11 mouse cellular contexts compared by ENCODE assay signal in the genomic region with DNA sequence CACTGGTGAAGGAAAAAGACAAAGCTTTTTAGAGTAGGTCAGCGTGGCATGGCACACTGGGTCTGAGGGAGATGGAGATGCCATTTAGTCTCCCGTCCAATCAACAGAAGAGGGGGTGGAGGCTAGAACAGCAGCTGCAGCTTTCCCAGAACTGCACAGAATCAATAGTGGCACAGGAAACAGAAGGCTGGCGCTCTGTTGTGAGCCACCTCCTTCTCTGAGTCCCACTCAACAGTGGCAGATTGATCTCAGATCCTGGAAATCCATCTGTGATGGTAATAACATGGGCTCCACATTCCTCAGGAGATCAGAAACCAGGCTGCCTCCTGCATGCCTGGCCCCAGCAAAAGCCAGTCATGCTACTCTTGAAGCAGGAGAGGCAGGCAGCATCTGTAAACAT.
A peak's percentile ranks its signal among the peaks of the same experiment; 100 is the strongest.
DNase-seq lines count a peak whose midpoint lies in the region; ATAC-seq and TF ChIP-seq lines count a peak whose summit lies in the region.
"Had no signal": no experiment of that assay in that cellular context is flagged by ENCODE, and none has a peak within 500 bp of the region (broad histone marks: within the 10 kb centered on the region; RNA-seq: fewer than 3 reads in every experiment).

No protein-coding gene starts in this region.

- no peaks in the 10 kb centered on the region for H3K36me3 ChIP-seq in limb, embryonic 12.5 days
- H3K36me3 ChIP-seq in heart, adult 2 months (ENCODE audit: control insufficient read depth, insufficient read depth, low read length) = no peaks in the 10 kb centered on the region

- ATAC-seq in limb, embryonic 12.5 days (ENCODE audit: insufficient number of reproducible peaks, insufficient read depth, low FRiP score, low TSS enrichment, low read depth) = no peak

- H3K9ac ChIP-seq in limb, embryonic 12.5 days (replicated peaks) = no peak overlapping the region
- H3K9ac ChIP-seq in heart, adult 2 months (ENCODE audit: low read depth, low read length) = no peak overlapping the region

- no peaks in the 10 kb centered on the region for H3K27me3 ChIP-seq in limb, embryonic 12.5 days
- no peaks in the 10 kb centered on the region for H3K27me3 ChIP-seq in heart, adult 2 months (ENCODE audit: control insufficient read depth, insufficient read depth, low read length)

- WGBS in limb, embryonic 12.5 days = 46% methylated on average over 3 of the region's 3 CpGs
- 45% methylated on average over 3 of the region's 3 CpGs for WGBS in heart, adult 2 months

- peaks cover 15% of the 10 kb centered on the region for H3K4me1 ChIP-seq in limb, embryonic 12.5 days (replicated peaks)
- no peaks in the 10 kb centered on the region for H3K4me1 ChIP-seq in heart, adult 2 months (ENCODE audit: control insufficient read depth, insufficient read depth, low read length)

- H3K4me3 ChIP-seq in limb, embryonic 12.5 days (replicated peaks) = no peak overlapping the region
- H3K4me3 ChIP-seq in heart, adult 2 months = no peak overlapping the region

- 0 out of 2 replicates have a peak overlapping the region, but pooled peaks have one; percentile 45 for H3K27ac ChIP-seq in limb, embryonic 12.5 days
- no peak overlapping the region for H3K27ac ChIP-seq in heart, adult 2 months

- intact Hi-C loops in heart, adult 2 months (cut with DNase I) = no loop called here

- DNase-seq in cerebellum, postnatal 10 days = peak; percentile 39 to 51
- no peak for DNase-seq in cerebellum, adult 11-12 months
- peak; percentile 7 to 15 for DNase-seq in frontal cortex, postnatal 14 days (ENCODE audit: low spot score in 2 of 2)
- DNase-seq in layer of hippocampus, adult 9-11 months = peak; percentile 84
- DNase-seq in spleen, postnatal 14 days (ENCODE audit: low spot score in 2 of 2) = no peak
- no peak for DNase-seq in thymus, postnatal 0 days (ENCODE audit: low spot score)
- DNase-seq in heart, adult 2 months = no peak
- DNase-seq: kidney, adult 11 months; liver; lung, postnatal 36 days had no signal

- no peak for TF ChIP-seq EP300 in heart, adult 2 months (IDR thresholded peaks at IDR 0.05; ENCODE audit: insufficient read depth, low read depth, low read length)

- H3K79me2 ChIP-seq in heart, adult 2 months (replicated peaks; ENCODE audit: control insufficient read depth, insufficient read depth, low read length) = no peaks in the 10 kb centered on the region

- TF ChIP-seq POLR2A in heart, adult 2 months (IDR thresholded peaks at IDR 0.05; ENCODE audit: insufficient read depth, low read depth, low read length) = no peak

- no peaks in the 10 kb centered on the region for H3K9me3 ChIP-seq in limb, embryonic 12.5 days

- no peak for TF ChIP-seq CTCF in heart, adult 2 months (IDR thresholded peaks at IDR 0.05)

- no peak overlapping the region for H3K4me2 ChIP-seq in limb, embryonic 12.5 days

Comparison
In these comparisons a context has a peak if more than half of its experiments do, and no peak if none do; other contexts are left out.
1. DNase-seq: peak in cerebellum, postnatal 10 days (2 of 2), frontal cortex, postnatal 14 days (2 of 2) and layer of hippocampus, adult 9-11 months (single experiment); none in cerebellum, adult 11-12 months (single experiment), spleen, postnatal 14 days (0 of 2), thymus, postnatal 0 days (single experiment) and heart, adult 2 months (0 of 2).